Mouse (Mus musculus): ENCODE measurements around the gene D130052B06Rik.

Gene D130052B06Rik

GRCm38 (mm10) chr11:33598986-33599385 lies at the start of gene D130052B06Rik:
Gene D130052B06Rik (plus strand): TSS chr11:33599302.
- no peak for DNase-seq

- no peak for DNase-seq
Measured at GRCm38 (mm10) chr11:33550861-33551560, 48.1 kb upstream of the D130052B06Rik start.

- DNase-seq = peak; percentile 18
Measured at GRCm38 (mm10) chr11:33554123-33554522, 45.0 kb upstream of the D130052B06Rik start.

- DNase-seq = no peak
Measured at GRCm38 (mm10) chr11:33563921-33564320, 35.2 kb upstream of the D130052B06Rik start.

GRCm38 (mm10) chr11:33570413-33570812 lies 28.7 kb upstream of the D130052B06Rik start:
- DNase-seq = no peak

- no peak for DNase-seq
Measured at GRCm38 (mm10) chr11:33574944-33575343, 24.2 kb upstream of the D130052B06Rik start.

GRCm38 (mm10) chr11:33578859-33579258 lies 20.2 kb upstream of the D130052B06Rik start, which contains the start of gene Gabrp:
Gene Gabrp (minus strand): TSS chr11:33578959.
- no peak for DNase-seq

- DNase-seq = no peak
Measured at GRCm38 (mm10) chr11:33579621-33580020, 19.5 kb upstream of the D130052B06Rik start.

- DNase-seq = no peak
Measured at GRCm38 (mm10) chr11:33586614-33587013, 12.5 kb upstream of the D130052B06Rik start.

GRCm38 (mm10) chr11:33590771-33591170 lies 8.3 kb upstream of the D130052B06Rik start:
- DNase-seq = no peak

- DNase-seq = no peak
Measured at GRCm38 (mm10) chr11:33592826-33593225, 6.3 kb upstream of the D130052B06Rik start.

- DNase-seq = no peak
Measured at GRCm38 (mm10) chr11:33596655-33597054, 2.4 kb upstream of the D130052B06Rik start.

GRCm38 (mm10) chr11:33603174-33603573 lies 4.1 kb downstream of the D130052B06Rik start:
- DNase-seq = no peak

- DNase-seq = no peak
Measured at GRCm38 (mm10) chr11:33607784-33608183, 8.7 kb downstream of the D130052B06Rik start.

- DNase-seq = peak; percentile 42
Measured at GRCm38 (mm10) chr11:33614218-33614617, 15.1 kb downstream of the D130052B06Rik start.

GRCm38 (mm10) chr11:33627136-33627742 lies 28.1 kb downstream of the D130052B06Rik start:
- DNase-seq = no peak

GRCm38 (mm10) chr11:33637107-33637506 lies 38.0 kb downstream of the D130052B06Rik start:
- no peak for DNase-seq

GRCm38 (mm10) chr11:33649358-33649757 lies 50.3 kb downstream of the D130052B06Rik start:
- DNase-seq = no peak

- no peak for DNase-seq
Measured at GRCm38 (mm10) chr11:33654485-33654884, 55.4 kb downstream of the D130052B06Rik start.

- DNase-seq = no peak
Measured at GRCm38 (mm10) chr11:33655221-33655620, 56.1 kb downstream of the D130052B06Rik start.

- no peak for DNase-seq
Measured at GRCm38 (mm10) chr11:33655861-33656593, 56.9 kb downstream of the D130052B06Rik start.

GRCm38 (mm10) chr11:33660016-33660913 lies 61.2 kb downstream of the D130052B06Rik start:
- no peak for DNase-seq

GRCm38 (mm10) chr11:33663599-33663998 lies 64.5 kb downstream of the D130052B06Rik start:
- DNase-seq = no peak

Data from cerebellum, adult 11 months (tissue).